8 mouse cellular contexts compared by ENCODE assay signal in the genomic region with DNA sequence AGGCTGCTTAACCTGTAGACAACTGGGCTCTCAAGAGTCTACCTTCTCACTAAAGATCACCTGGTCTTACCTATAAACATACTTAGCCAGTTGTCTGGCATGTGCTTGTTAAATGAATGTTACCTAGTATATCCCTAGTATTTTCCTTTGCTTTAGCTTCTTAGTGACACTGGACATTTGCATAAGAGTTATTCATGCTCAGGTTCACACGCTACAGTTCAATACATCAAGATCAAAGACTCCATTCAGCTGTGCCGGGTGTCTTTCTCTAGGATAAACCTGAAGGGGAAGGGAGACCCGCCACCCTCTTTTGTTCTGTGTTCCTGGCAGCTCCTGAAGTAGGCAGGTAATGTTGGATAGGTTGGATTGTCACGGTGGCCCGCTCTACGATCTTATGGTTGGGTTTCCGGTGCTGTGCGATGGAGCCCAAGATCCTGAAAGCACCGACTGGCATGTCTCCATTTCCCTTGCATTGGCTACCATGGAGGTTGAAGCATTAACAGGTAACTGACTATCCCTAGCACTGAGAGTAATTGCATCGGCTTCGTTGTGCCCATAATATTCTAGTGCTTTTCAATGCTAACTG. TPM values are rescaled to one million over a fixed set of nuclear protein-coding genes. Genes with fewer than 3 reads are reported as not detected.
DNase-seq lines count a peak whose midpoint lies in the region; ATAC-seq and TF ChIP-seq lines count a peak whose summit lies in the region.

No protein-coding gene starts in this region.

- no peaks in the 10 kb centered on the region for H3K27me3 ChIP-seq in spleen, adult 2 months (ENCODE audit: control insufficient read depth, insufficient read depth, low read length)
- peaks cover 5% of the 10 kb centered on the region; the same call in 1 of the 2 replicates for H3K27me3 ChIP-seq in limb, embryonic 12.5 days
- no peaks in the 10 kb centered on the region for H3K27me3 ChIP-seq in stomach, embryonic 16.5 days (ENCODE audit: control insufficient read depth, insufficient read depth, low read length)

- H3K36me3 ChIP-seq in spleen, adult 2 months (ENCODE audit: control insufficient read depth, insufficient read depth, low read length): no peaks in the 10 kb centered on the region
- H3K36me3 ChIP-seq in limb, embryonic 12.5 days: peaks cover 7% of the 10 kb centered on the region; the same call in 1 of the 2 replicates
- no peaks in the 10 kb centered on the region for H3K36me3 ChIP-seq in stomach, embryonic 16.5 days (ENCODE audit: control insufficient read depth, insufficient read depth, low read length)

- no peak for TF ChIP-seq POLR2A in spleen, adult 2 months (IDR thresholded peaks at IDR 0.05; ENCODE audit: low read depth, low read length)

- peak; percentile 61 for DNase-seq in cerebellum, adult 9-10 months
- DNase-seq in cerebellum, postnatal 4 days (ENCODE audit: low spot score in 2 of 2): no peak
- DNase-seq in spleen, adult 2 months (ENCODE audit: low read depth in 1 of 2, low spot score in 2 of 2): no peak
- no peak for DNase-seq in spleen, adult 12 weeks (ENCODE audit: low spot score)
- DNase-seq in layer of hippocampus, postnatal 25 days (ENCODE audit: extremely low spot score in 1 of 2, low spot score in 1 of 2): no peak
- no peak for DNase-seq in kidney, adult 8-10 months

- H3K4me1 ChIP-seq in spleen, adult 2 months (ENCODE audit: control insufficient read depth, insufficient read depth, insufficient read length): peaks cover 36% of the 10 kb centered on the region
- H3K4me1 ChIP-seq in limb, embryonic 12.5 days (replicated peaks): peaks cover 27% of the 10 kb centered on the region
- peaks cover 29% of the 10 kb centered on the region; the same call in 1 of the 2 replicates for H3K4me1 ChIP-seq in stomach, embryonic 16.5 days (ENCODE audit: control insufficient read depth, insufficient read depth, low read length)

- ATAC-seq in limb, embryonic 12.5 days (ENCODE audit: insufficient number of reproducible peaks, insufficient read depth, low FRiP score, low TSS enrichment, low read depth): no peak
- ATAC-seq in stomach, embryonic 16.5 days (ENCODE audit: insufficient read depth, low FRiP score): no peak

- no peak overlapping the region for H3K9ac ChIP-seq in limb, embryonic 12.5 days (replicated peaks)
- H3K9ac ChIP-seq in stomach, embryonic 16.5 days (ENCODE audit: low read length): no peak overlapping the region

- WGBS in spleen, adult 2 months: 20% methylated on average over 11 of the region's 11 CpGs
- 13% methylated on average over 11 of the region's 11 CpGs for WGBS in limb, embryonic 12.5 days
- 16% methylated on average over 11 of the region's 11 CpGs for WGBS in stomach, embryonic 16.5 days

- peak overlapping the region; percentile 98 for H3K27ac ChIP-seq in spleen, adult 2 months (ENCODE audit: insufficient read depth, low read length)
- H3K27ac ChIP-seq in limb, embryonic 12.5 days: no peak overlapping the region
- peak overlapping the region; percentile 100 for H3K27ac ChIP-seq in stomach, embryonic 16.5 days (ENCODE audit: low read length)

- H3K9me3 ChIP-seq in limb, embryonic 12.5 days: no peaks in the 10 kb centered on the region
- no peaks in the 10 kb centered on the region for H3K9me3 ChIP-seq in stomach, embryonic 16.5 days (replicated peaks; ENCODE audit: control insufficient read depth, low read length)

- H3K4me2 ChIP-seq in limb, embryonic 12.5 days: peak overlapping the region; percentile 83
- H3K4me2 ChIP-seq in stomach, embryonic 16.5 days (ENCODE audit: low read depth, low read length): peak overlapping the region; percentile 95

- peak overlapping the region; percentile 67 for H3K4me3 ChIP-seq in spleen, adult 2 months (ENCODE audit: extremely low read depth, insufficient read depth, insufficient read length)
- H3K4me3 ChIP-seq in limb, embryonic 12.5 days (replicated peaks): peak overlapping the region; percentile 91
- peak overlapping the region; percentile 79 for H3K4me3 ChIP-seq in stomach, embryonic 16.5 days (replicated peaks; ENCODE audit: low read length)

- no peak for TF ChIP-seq CTCF in spleen, adult 2 months (IDR thresholded peaks at IDR 0.05; ENCODE audit: extremely low read depth, insufficient read depth, insufficient read length, insufficient replicate concordance)

RNA-seq across cellular contexts. Expression of a gene that starts 1.7 kb away (rescaled TPM):
- 25.2 and 31.8 TPM in 2 replicates for polyA plus RNA-seq in spleen, adult 2 months (2012; rRNA removed)
- 4.4 and 5.7 TPM in 2 replicates for polyA plus RNA-seq in limb, embryonic 12.5 days (2016; fragmentation: Nextera tagmentation; extraction: Ambion mirVana)
- 2.5 and 3.2 TPM in 2 replicates for polyA plus RNA-seq in stomach, embryonic 16.5 days (2015; fragmentation: Nextera tagmentation; extraction: Ambion mirVana)
- total RNA-seq in layer of hippocampus, postnatal 25 days (2021): 10 to 100 TPM; 28.9 to 34.4 TPM

RNA-seq across cellular contexts. Expression of a gene that starts 58.4 kb away (rescaled TPM):
- 3.2 and 3.9 TPM in 2 replicates for polyA plus RNA-seq in spleen, adult 2 months (2012; rRNA removed)
- polyA plus RNA-seq in limb, embryonic 12.5 days (2016; fragmentation: Nextera tagmentation; extraction: Ambion mirVana): 60.6 and 61.6 TPM in 2 replicates
- polyA plus RNA-seq in stomach, embryonic 16.5 days (2015; fragmentation: Nextera tagmentation; extraction: Ambion mirVana): 39.6 and 41.8 TPM in 2 replicates
- total RNA-seq in layer of hippocampus, postnatal 25 days (2021): 10 to 100 TPM; 27.0 to 27.5 TPM
